Mouse (Mus musculus): ENCODE data around the gene Pan3. TPM values are rescaled to one million over a fixed set of nuclear protein-coding genes. Genes with fewer than 3 reads are reported as not detected.
"Not testable (repeated sequence)": the region's sequence is repeated elsewhere in the genome, so short reads cannot be mapped to it uniquely, and the experiment has no call there.

Gene Pan3
- polyA plus RNA-seq, 1 experiment from 2014 or later: 62.7 TPM

DNA sequence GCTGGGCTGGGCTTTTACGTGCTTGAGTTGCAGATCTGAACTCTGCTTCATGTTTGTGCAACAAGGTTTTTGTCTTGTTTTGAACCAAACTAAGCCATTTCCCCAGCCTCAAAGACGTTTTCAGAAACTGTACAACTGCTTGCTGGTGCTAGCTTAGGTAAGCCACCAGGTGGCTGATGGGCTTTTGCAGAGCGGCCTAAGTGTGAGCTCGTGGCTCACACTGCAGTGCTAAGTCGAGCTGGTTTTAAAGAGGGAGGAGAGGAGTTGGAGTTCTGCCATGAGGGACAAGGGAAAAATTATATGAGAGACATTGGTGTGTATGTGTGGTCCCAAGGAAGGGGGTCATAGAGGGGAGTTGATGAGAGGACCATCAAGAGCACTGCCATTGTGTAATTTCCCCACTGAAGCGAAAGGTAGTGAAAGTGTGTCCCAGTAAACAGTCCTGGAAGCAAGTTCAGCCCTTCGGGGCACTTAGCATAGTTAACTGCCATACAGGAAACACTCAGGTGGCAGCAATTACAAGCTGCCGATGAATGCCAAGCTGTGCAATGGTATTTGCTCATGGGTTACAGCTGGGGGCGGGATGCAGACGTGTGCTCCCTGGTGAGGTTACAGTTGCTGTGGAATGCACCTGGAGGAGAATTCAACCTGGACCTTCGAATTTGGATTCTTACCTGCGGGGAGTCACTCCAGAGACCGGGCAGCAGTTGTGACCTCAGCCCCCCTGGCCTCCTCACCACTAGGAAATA is 122.1 kb downstream of the Pan3 start:
- Histone ChIP-seq H3K36me3 (replicated peaks; ENCODE audit: control insufficient read depth, insufficient read depth) (peaks cover 38% of the 10 kb centered on the region), H3K9ac (no peak overlapping the region), H3K27me3 (ENCODE audit: control insufficient read depth, insufficient read depth, low read length) (no peaks in the 10 kb centered on the region), H3K4me3 (replicated peaks; ENCODE audit: low read length) (no peak overlapping the region), H3K4me1 (replicated peaks; ENCODE audit: control insufficient read depth, insufficient read depth, low read length) (no peaks in the 10 kb centered on the region), H3K27ac (no peak overlapping the region), H3K4me2 (replicated peaks) (no peak overlapping the region), H3K9me3 (ENCODE audit: control insufficient read depth, low read length) (no peaks in the 10 kb centered on the region)
- DNase-seq (ENCODE audit: low spot score): no peak
- ATAC-seq (ENCODE audit: low FRiP score): no peak
- WGBS: 89% methylated on average over 13 of the region's 13 CpGs

DNA sequence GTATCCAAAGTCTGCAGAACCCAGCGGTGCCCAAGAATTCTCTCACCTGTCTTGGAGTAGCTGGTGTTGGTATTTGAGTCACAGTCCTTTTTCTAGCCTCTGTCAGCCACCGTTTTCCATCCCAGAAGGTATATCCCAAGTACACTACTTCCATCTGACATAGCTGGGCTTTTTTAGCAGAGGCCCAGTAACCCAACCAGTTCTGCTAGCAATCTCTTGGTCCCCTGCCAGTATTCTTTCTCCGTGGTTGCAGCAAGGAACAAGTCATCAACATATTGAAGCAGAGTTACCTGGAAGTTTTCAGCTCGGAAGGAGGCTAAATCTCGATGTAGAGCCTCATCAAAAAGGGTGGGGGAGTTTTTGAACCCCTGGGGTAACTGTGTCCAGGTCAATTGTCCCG is 127.7 kb downstream of the Pan3 start:
- H3K4me1 ChIP-seq (replicated peaks; ENCODE audit: control insufficient read depth, insufficient read depth, low read length); H3K9ac ChIP-seq; H3K4me3 ChIP-seq (replicated peaks; ENCODE audit: low read length); DNase-seq (ENCODE audit: low spot score); H3K9me3 ChIP-seq (ENCODE audit: control insufficient read depth, low read length); H3K36me3 ChIP-seq (replicated peaks; ENCODE audit: control insufficient read depth, insufficient read depth); H3K4me2 ChIP-seq (replicated peaks); H3K27ac ChIP-seq; ATAC-seq (ENCODE audit: low FRiP score); H3K27me3 ChIP-seq (ENCODE audit: control insufficient read depth, insufficient read depth, low read length): not testable (repeated sequence)
- whole genome bisulfite sequencing: 84% methylated on average over 6 of the region's 6 CpGs

GRCm38 (mm10) chr5:147563511-147564139 is 133.7 kb downstream of the Pan3 start:
- Histone ChIP-seq H3K4me3 (replicated peaks; ENCODE audit: low read length) (no peak overlapping the region), H3K27ac (no peak overlapping the region), H3K4me1 (replicated peaks; ENCODE audit: control insufficient read depth, insufficient read depth, low read length) (0 out of 2 replicates have a peak, but pooled peaks cover 7% of the 10 kb centered on the region), H3K9me3 (ENCODE audit: control insufficient read depth, low read length) (no peaks in the 10 kb centered on the region), H3K4me2 (replicated peaks) (0 out of 2 replicates have a peak overlapping the region, but pooled peaks have one; percentile 15), H3K36me3 (replicated peaks; ENCODE audit: control insufficient read depth, insufficient read depth) (no peaks in the 10 kb centered on the region), H3K9ac (no peak overlapping the region), H3K27me3 (ENCODE audit: control insufficient read depth, insufficient read depth, low read length) (no peaks in the 10 kb centered on the region)
- ATAC-seq (ENCODE audit: low FRiP score) (no peak), DNase-seq (ENCODE audit: low spot score) (no peak)
- 43% methylated on average over 18 of the region's 18 CpGs for WGBS

DNA sequence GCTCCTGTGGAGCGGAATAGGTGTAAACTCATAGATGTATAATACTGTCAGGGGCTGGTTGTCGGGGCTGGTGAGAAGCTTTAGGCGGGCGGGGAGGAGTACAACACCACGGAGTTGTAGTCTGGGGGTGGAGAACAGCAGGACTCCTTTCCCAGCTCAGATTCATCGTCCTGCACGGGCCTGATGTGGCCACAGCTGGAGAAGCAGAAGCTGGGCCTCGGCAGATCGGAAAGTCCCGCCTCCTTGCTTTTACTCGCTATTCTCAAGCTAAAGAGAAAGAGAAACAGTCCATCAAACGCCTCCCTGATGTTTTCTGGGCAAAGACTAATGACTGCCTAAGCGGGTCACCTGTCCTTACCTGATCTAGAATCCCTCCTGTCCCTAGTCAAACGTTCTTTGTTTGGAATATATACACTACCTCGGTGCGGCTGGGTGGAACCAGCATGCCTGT is 134.2 kb downstream of the Pan3 start:
- Histone ChIP-seq H3K4me3 (replicated peaks; ENCODE audit: low read length) (no peak overlapping the region), H3K4me1 (replicated peaks; ENCODE audit: control insufficient read depth, insufficient read depth, low read length) (0 out of 2 replicates have a peak, but pooled peaks cover 7% of the 10 kb centered on the region), H3K9ac (no peak overlapping the region), H3K27ac (no peak overlapping the region), H3K36me3 (replicated peaks; ENCODE audit: control insufficient read depth, insufficient read depth) (no peaks in the 10 kb centered on the region), H3K9me3 (ENCODE audit: control insufficient read depth, low read length) (no peaks in the 10 kb centered on the region), H3K4me2 (replicated peaks) (0 out of 2 replicates have a peak overlapping the region, but pooled peaks have one; percentile 15), H3K27me3 (ENCODE audit: control insufficient read depth, insufficient read depth, low read length) (no peaks in the 10 kb centered on the region)
- WGBS: 24% methylated on average over 16 of the region's 16 CpGs
- no peak for ATAC-seq (ENCODE audit: low FRiP score)
- no peak for DNase-seq (ENCODE audit: low spot score)

GRCm38 (mm10) chr5:147565444-147565843 is 135.5 kb downstream of the Pan3 start:
- Histone ChIP-seq H3K4me1 (replicated peaks; ENCODE audit: control insufficient read depth, insufficient read depth, low read length) (0 out of 2 replicates have a peak, but pooled peaks cover 7% of the 10 kb centered on the region), H3K4me3 (replicated peaks; ENCODE audit: low read length) (no peak overlapping the region), H3K27ac (no peak overlapping the region), H3K4me2 (replicated peaks) (no peak overlapping the region), H3K9ac (no peak overlapping the region), H3K27me3 (ENCODE audit: control insufficient read depth, insufficient read depth, low read length) (no peaks in the 10 kb centered on the region), H3K9me3 (ENCODE audit: control insufficient read depth, low read length) (no peaks in the 10 kb centered on the region), H3K36me3 (replicated peaks; ENCODE audit: control insufficient read depth, insufficient read depth) (no peaks in the 10 kb centered on the region)
- 89% methylated on average over 7 of the region's 7 CpGs for WGBS
- ATAC-seq (ENCODE audit: low FRiP score): no peak
- no peak for DNase-seq (ENCODE audit: low spot score)

DNA sequence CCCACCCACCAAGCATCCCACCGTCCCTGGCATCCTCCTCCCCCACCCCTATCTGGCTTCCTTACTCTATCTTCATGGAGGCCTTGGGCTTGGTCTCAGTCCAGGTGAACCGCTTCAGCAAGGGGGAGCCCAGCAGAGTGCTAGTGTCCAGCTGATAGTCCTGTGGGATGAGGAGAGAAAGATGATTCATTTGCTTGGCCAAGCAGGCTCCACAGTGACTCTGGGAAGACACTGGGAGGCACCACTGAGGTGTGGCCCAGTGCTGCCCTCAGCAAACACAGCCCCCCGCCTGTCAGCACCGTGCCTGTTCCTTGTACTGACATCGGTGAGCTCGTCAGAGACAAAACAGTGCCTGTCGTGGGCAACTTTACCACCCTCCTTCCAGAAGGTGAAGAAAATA is 136.4 kb downstream of the Pan3 start:
- WGBS: 71% methylated on average over 7 of the region's 7 CpGs
- Histone ChIP-seq H3K4me2 (replicated peaks) (no peak overlapping the region), H3K4me1 (replicated peaks; ENCODE audit: control insufficient read depth, insufficient read depth, low read length) (0 out of 2 replicates have a peak, but pooled peaks cover 7% of the 10 kb centered on the region), H3K9ac (no peak overlapping the region), H3K4me3 (replicated peaks; ENCODE audit: low read length) (no peak overlapping the region), H3K27ac (no peak overlapping the region), H3K9me3 (ENCODE audit: control insufficient read depth, low read length) (no peaks in the 10 kb centered on the region), H3K36me3 (replicated peaks; ENCODE audit: control insufficient read depth, insufficient read depth) (no peaks in the 10 kb centered on the region), H3K27me3 (ENCODE audit: control insufficient read depth, insufficient read depth, low read length) (no peaks in the 10 kb centered on the region)
- DNase-seq (ENCODE audit: low spot score) (no peak), ATAC-seq (ENCODE audit: low FRiP score) (no peak)

GRCm38 (mm10) chr5:147572695-147573094 is 142.7 kb downstream of the Pan3 start:
- Histone ChIP-seq H3K4me3 (replicated peaks; ENCODE audit: low read length) (no peak overlapping the region), H3K4me1 (replicated peaks; ENCODE audit: control insufficient read depth, insufficient read depth, low read length) (no peaks in the 10 kb centered on the region), H3K27ac (no peak overlapping the region), H3K27me3 (ENCODE audit: control insufficient read depth, insufficient read depth, low read length) (no peaks in the 10 kb centered on the region), H3K4me2 (replicated peaks) (no peak overlapping the region), H3K9ac (no peak overlapping the region), H3K36me3 (replicated peaks; ENCODE audit: control insufficient read depth, insufficient read depth) (no peaks in the 10 kb centered on the region), H3K9me3 (ENCODE audit: control insufficient read depth, low read length) (no peaks in the 10 kb centered on the region)
- 90% methylated on average over 7 of the region's 7 CpGs for WGBS
- ATAC-seq (ENCODE audit: low FRiP score) (no peak), DNase-seq (ENCODE audit: low spot score) (no peak)

- H3K36me3 ChIP-seq (replicated peaks; ENCODE audit: control insufficient read depth, insufficient read depth): no peaks in the 10 kb centered on the region
- no peak for ATAC-seq (ENCODE audit: low FRiP score)
- 83% methylated on average over 1 of the region's 1 CpGs for WGBS
These were observed 143.6 kb downstream of the Pan3 start for GRCm38 (mm10) chr5:147573555-147573954.

GRCm38 (mm10) chr5:147574517-147574916 is 144.6 kb downstream of the Pan3 start:
- DNase-seq (ENCODE audit: low spot score) (no peak), ATAC-seq (ENCODE audit: low FRiP score) (no peak)
- no peak overlapping the region for H3K27ac ChIP-seq
- H3K4me1 ChIP-seq (replicated peaks; ENCODE audit: control insufficient read depth, insufficient read depth, low read length): no peaks in the 10 kb centered on the region
- WGBS: 62% methylated on average over 8 of the region's 8 CpGs
- H3K4me3 ChIP-seq (replicated peaks; ENCODE audit: low read length): no peak overlapping the region
- no peaks in the 10 kb centered on the region for H3K9me3 ChIP-seq (ENCODE audit: control insufficient read depth, low read length)
- H3K36me3 ChIP-seq (replicated peaks; ENCODE audit: control insufficient read depth, insufficient read depth): no peaks in the 10 kb centered on the region
- no peak overlapping the region for H3K4me2 ChIP-seq (replicated peaks)
- no peak overlapping the region for H3K9ac ChIP-seq
- no peaks in the 10 kb centered on the region for H3K27me3 ChIP-seq (ENCODE audit: control insufficient read depth, insufficient read depth, low read length)

More at GRCm38 (mm10) chr5:147573555-147573954, 143.6 kb downstream of the Pan3 start:
- Histone ChIP-seq H3K27me3 (ENCODE audit: control insufficient read depth, insufficient read depth, low read length) (no peaks in the 10 kb centered on the region), H3K9ac (no peak overlapping the region), H3K27ac (no peak overlapping the region), H3K9me3 (ENCODE audit: control insufficient read depth, low read length) (no peaks in the 10 kb centered on the region), H3K4me2 (replicated peaks) (no peak overlapping the region), H3K4me3 (replicated peaks; ENCODE audit: low read length) (no peak overlapping the region), H3K4me1 (replicated peaks; ENCODE audit: control insufficient read depth, insufficient read depth, low read length) (no peaks in the 10 kb centered on the region)
- no peak for DNase-seq (ENCODE audit: low spot score)
